Mouse (Mus musculus) ES-E14 (cell line): Measurements from ENCODE around the gene Ctns.

ENCODE experiments used
- CHD2 ChIP-seq: IDR thresholded peaks from 2 replicates; pipeline ENCODE4 v1.6.1; 2014; ENCODE audit warnings: mild to moderate bottlenecking, low read depth, low read length, inconsistent platforms
- HCFC1 ChIP-seq: IDR thresholded peaks from 2 replicates; pipeline ENCODE4 v1.6.1; 2012; ENCODE audit warnings: low read length, inconsistent platforms, borderline replicate concordance; ENCODE audit not compliant: insufficient read depth
- MAFK ChIP-seq: IDR thresholded peaks from 2 replicates; pipeline ENCODE4 v1.6.1; 2014; ENCODE audit warnings: mild to moderate bottlenecking, low read depth, low read length, inconsistent platforms; ENCODE audit not compliant: insufficient read depth
- ZC3H11A ChIP-seq: IDR thresholded peaks from 2 replicates; pipeline ENCODE4 v1.6.1; 2012; ENCODE audit warnings: low read depth, mild to moderate bottlenecking, inconsistent platforms, low read length, borderline replicate concordance
- ZNF384 ChIP-seq: IDR thresholded peaks from 2 replicates; pipeline ENCODE4 v1.6.1; 2012; ENCODE audit warnings: low read depth, low read length, inconsistent platforms

DNA sequence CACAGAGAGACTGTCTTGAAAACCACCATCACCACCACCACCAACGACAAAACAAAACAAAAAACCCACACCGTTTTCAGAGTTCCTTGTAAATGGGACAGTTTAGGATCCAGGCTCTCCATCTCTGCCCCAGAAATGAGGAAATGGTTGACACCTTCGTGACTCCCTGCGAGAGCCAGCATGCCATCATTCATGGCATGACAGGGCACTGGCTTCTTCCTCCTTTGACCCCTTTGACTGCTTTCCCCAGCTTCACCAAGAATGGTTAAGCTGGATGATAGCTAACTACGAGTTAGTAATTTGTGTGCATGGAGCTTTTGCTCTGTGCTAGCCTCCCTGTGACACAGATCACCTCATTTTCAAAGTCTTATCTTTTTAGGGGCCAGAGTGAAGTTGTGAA is 36.6 kb downstream of the Ctns start:
- TF ChIP-seq MAFK (no peak), ZNF384 (no peak), CHD2 (no peak), HCFC1 (no peak), ZC3H11A (no peak)
